Mouse (Mus musculus): ENCODE results near the gene Tnk2. TPM values are rescaled to one million over a fixed set of nuclear protein-coding genes. Genes with fewer than 3 reads are reported as not detected.

Gene Tnk2
- total and polyA plus RNA-seq, 3 experiments, result 14.7 to 62.2 (median 31.9) TPM

- H3K36me3 ChIP-seq (replicated peaks in 1 of 2; ENCODE audit: control insufficient read depth in 1 of 2, insufficient read depth in 1 of 2, low read length in 1 of 2), result peaks cover 9 to 25% of the 10 kb centered on the region in 2 experiments
- H3K9ac ChIP-seq (ENCODE audit: insufficient read depth, low read depth), result no peak overlapping the region
- H3K4me3 ChIP-seq (replicated peaks in 1 of 3; ENCODE audit: low read depth in 2 of 3, low read length in 2 of 3, poor library complexity in 1 of 3), result no peak overlapping the region
- dilution Hi-C loops (cut with MboI; ENCODE audit: extremely low pct_ligation_motif_present, extremely low pct_unique_long_range_greater_than_20kb, low sequenced_read_pairs), result no loop called here
- H3K9me3 ChIP-seq (replicated peaks; ENCODE audit: low read length), result no peaks in the 10 kb centered on the region
- peaks cover 6 to 28% of the 10 kb centered on the region in 2 experiments for H3K4me1 ChIP-seq (ENCODE audit: control insufficient read depth in 1 of 2, insufficient read depth in 2 of 2)
- H3K4me2 ChIP-seq (ENCODE audit: insufficient read depth, low read depth, poor library complexity, severe bottlenecking), result no peak overlapping the region
- no peaks in the 10 kb centered on the region for H3K27me3 ChIP-seq (replicated peaks)
- TF ChIP-seq RCOR1 (conservative IDR thresholded peaks at IDR 0.05; ENCODE audit: low read depth, low read length) (no peak), ZKSCAN1 (IDR thresholded peaks at IDR 0.05; ENCODE audit: borderline replicate concordance, low read depth, low read length) (no peak), GABPA (IDR thresholded peaks at IDR 0.05; ENCODE audit: insufficient replicate concordance, low read depth, low read length) (no peak), MEF2A (IDR thresholded peaks at IDR 0.05; ENCODE audit: borderline replicate concordance, low read depth, low read length) (no peak)
- H3K27ac ChIP-seq (ENCODE audit: insufficient read depth, low read depth), result no peak overlapping the region
- no peak for DNase-seq (ENCODE audit: extremely low read depth)
- no peaks in the 10 kb centered on the region for H3K79me2 ChIP-seq (replicated peaks; ENCODE audit: control insufficient read depth, extremely low read depth, insufficient read depth, poor library complexity, severe bottlenecking)
- in situ Hi-C loops (cut with MboI; ENCODE audit: low pct_ligation_motif_present, low pct_unique_long_range_greater_than_20kb, low sequenced_read_pairs), result loop anchor here (5.0 kb wide), 1 partner anchor 34 kb away; no protein-coding TSS in a partner anchor
These were observed 42.3 kb downstream of the Tnk2 start for GRCm38 (mm10) chr16:32685998-32686397.

DNA sequence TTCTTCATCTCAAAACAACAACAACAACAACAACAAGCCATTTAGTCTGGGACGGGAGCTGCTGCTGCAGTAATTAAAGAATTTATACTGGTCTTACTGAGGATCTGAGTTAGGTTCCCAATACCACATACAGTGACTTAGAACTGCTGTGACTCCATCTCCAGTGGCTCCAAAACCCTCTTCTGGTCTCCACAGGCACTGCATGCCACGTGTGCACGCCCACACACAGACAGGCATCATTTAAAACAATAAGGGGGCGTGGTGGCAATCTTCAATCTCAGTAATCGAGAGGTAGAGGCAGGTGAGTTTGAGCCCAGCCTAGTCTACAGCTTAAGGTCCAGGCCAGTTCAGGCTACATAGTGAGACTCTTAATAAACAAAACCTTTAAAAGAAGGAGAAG lies 43.5 kb downstream of the Tnk2 start:
- Histone ChIP-seq H3K4me1 (ENCODE audit: control insufficient read depth in 1 of 2, insufficient read depth in 2 of 2) (peaks cover 3 to 24% of the 10 kb centered on the region in 2 experiments; a peak in 3 of 4 replicates), H3K36me3 (replicated peaks in 1 of 2; ENCODE audit: control insufficient read depth in 1 of 2, insufficient read depth in 1 of 2, low read length in 1 of 2) (peaks cover 7 to 16% of the 10 kb centered on the region in 2 experiments), H3K27me3 (replicated peaks) (no peaks in the 10 kb centered on the region), H3K9ac (ENCODE audit: insufficient read depth, low read depth) (no peak overlapping the region), H3K79me2 (replicated peaks; ENCODE audit: control insufficient read depth, extremely low read depth, insufficient read depth, poor library complexity, severe bottlenecking) (no peaks in the 10 kb centered on the region), H3K4me2 (ENCODE audit: insufficient read depth, low read depth, poor library complexity, severe bottlenecking) (no peak overlapping the region), H3K9me3 (replicated peaks; ENCODE audit: low read length) (no peaks in the 10 kb centered on the region), H3K4me3 (replicated peaks in 1 of 3; ENCODE audit: low read depth in 2 of 3, low read length in 2 of 3, poor library complexity in 1 of 3) (no peak overlapping the region), H3K27ac (ENCODE audit: insufficient read depth, low read depth) (no peak overlapping the region)
- in situ Hi-C loops (cut with MboI; ENCODE audit: low pct_ligation_motif_present, low pct_unique_long_range_greater_than_20kb, low sequenced_read_pairs) (loop anchor here (5.0 kb wide), 1 partner anchor 35 kb away; no protein-coding TSS in a partner anchor), dilution Hi-C loops (cut with MboI; ENCODE audit: extremely low pct_ligation_motif_present, extremely low pct_unique_long_range_greater_than_20kb, low sequenced_read_pairs) (no loop called here)
- TF ChIP-seq JUND (conservative IDR thresholded peaks at IDR 0.05; ENCODE audit: low read depth, low read length), result no peak
- TF ChIP-seq ZKSCAN1 (IDR thresholded peaks at IDR 0.05; ENCODE audit: borderline replicate concordance, low read depth, low read length), result no peak
- no peak for TF ChIP-seq CHD1 (IDR thresholded peaks at IDR 0.05; ENCODE audit: low read depth, low read length)
- no peak for TF ChIP-seq MAZ (IDR thresholded peaks at IDR 0.05; ENCODE audit: low read depth, low read length)
- no peak for TF ChIP-seq JUN (IDR thresholded peaks at IDR 0.05; ENCODE audit: insufficient read depth, low read depth, low read length)
- TF ChIP-seq MXI1 (IDR thresholded peaks at IDR 0.05; ENCODE audit: low read depth, low read length), result no peak
- no peak for TF ChIP-seq POLR2A (IDR thresholded peaks at IDR 0.05; ENCODE audit: low read depth, low read length)
- no peak for TF ChIP-seq TBP (conservative IDR thresholded peaks at IDR 0.05; ENCODE audit: low read depth, low read length)
- no peak for TF ChIP-seq MAX (IDR thresholded peaks at IDR 0.05; ENCODE audit: low read length)
- no peak for TF ChIP-seq ELF1 (IDR thresholded peaks at IDR 0.05; ENCODE audit: low read depth, low read length)
- peak; percentile 35 for TF ChIP-seq SMC3 (IDR thresholded peaks at IDR 0.05; ENCODE audit: low read depth, low read length)
- TF ChIP-seq TCF12 (IDR thresholded peaks at IDR 0.05; ENCODE audit: low read depth, low read length), result no peak
- peak in 1 of 2 experiments; percentile 39; a peak in 2 of 4 replicates for TF ChIP-seq CTCF (conservative IDR thresholded peaks at IDR 0.05 in 1 of 2, IDR thresholded peaks at IDR 0.05 in 1 of 2; ENCODE audit: low read depth in 2 of 2, low read length in 2 of 2)
- TF ChIP-seq PAX5 (IDR thresholded peaks at IDR 0.05; ENCODE audit: low read length), result no peak
- TF ChIP-seq GABPA (IDR thresholded peaks at IDR 0.05; ENCODE audit: insufficient replicate concordance, low read depth, low read length), result no peak
- TF ChIP-seq RCOR1 (conservative IDR thresholded peaks at IDR 0.05; ENCODE audit: low read depth, low read length), result no peak
- TF ChIP-seq RAD21 (IDR thresholded peaks at IDR 0.05; ENCODE audit: low read depth, low read length), result no peak; the same call in none of the 2 replicates
- no peak for DNase-seq (ENCODE audit: extremely low read depth)
